Mouse (Mus musculus): ENCODE measurements at regions not wholly inside any gene's neighbourhood (a gene's known extent, or its start where the extent isn't known, plus 50 kb on each side); places are given as distances from the start of the nearest gene placed in this dataset.

DNA sequence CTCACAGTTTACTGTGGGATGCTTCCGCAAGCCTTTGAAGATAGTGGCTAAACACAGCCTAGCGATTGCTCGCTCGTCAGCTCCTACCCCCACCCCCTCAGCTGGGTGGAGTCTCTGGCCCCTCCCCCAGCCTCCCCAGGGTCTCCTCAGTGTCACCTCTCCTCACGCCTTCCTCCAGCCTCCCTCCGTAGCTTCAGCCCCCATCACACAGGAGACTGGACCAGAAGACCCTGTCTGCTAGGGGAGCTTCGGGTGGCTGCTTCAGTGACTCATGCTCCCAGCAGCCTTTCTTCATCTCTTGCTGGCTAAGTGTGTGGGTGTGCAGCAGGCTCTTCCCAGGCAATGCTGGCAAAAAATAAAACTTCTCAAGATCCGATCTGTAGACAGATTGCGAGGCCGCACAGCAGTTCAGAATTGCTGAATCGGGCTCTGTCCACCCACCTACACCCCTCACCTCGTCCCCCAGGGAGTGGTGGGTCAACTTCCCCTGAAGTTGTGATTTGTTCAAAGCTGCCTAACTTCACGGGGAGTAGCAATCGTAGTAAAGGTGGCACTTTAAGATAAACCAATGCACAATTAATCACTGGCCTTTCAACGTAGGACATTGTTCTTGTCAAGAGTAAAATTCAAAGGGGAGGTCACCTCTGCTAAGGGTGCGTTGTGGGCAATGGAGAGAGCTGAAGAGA is 61.2 kb upstream of the Ankrd28 start:
- peak; percentile 84 for DNase-seq (ENCODE audit: low read depth, low spot score)

DNA sequence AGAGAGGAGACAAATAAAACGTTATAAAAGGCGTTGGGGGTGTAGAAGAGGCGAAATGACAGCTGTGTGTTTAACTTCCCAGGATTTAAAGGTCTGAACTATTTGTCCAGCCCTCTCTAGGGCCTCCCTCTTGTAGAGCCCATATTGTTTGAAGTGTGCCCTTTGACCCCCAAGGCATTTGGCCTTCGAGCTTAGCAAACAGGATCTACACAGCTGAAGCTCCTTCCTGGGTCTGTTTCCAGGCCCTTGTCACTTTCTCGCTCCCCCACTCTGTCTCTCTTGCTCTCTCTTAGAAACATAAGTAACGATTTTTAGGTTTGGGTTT is 61.7 kb upstream of the Ankrd28 start:
- DNase-seq (ENCODE audit: low read depth, low spot score) = no peak

DNA sequence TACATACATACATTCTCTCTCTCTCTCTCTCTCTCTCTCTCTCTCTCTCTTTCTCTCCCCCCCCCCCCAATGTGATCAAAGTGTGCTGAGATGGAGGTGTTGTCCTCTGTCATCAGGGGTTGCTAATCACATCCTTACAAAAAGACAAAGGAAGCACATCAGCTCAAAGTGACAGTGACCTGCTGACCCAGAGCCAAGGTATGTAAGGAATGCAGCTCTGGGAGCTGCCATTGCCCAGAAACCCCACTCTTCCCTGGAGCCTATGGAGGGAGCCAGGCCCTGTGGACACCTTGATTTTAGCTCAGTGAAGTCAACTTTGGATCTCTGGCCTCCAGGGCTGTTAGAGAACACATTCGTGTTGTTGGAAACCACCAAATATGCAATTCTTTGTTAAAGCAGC is 66.0 kb upstream of the Ankrd28 start:
- DNase-seq (ENCODE audit: low read depth, low spot score) = no peak

DNA sequence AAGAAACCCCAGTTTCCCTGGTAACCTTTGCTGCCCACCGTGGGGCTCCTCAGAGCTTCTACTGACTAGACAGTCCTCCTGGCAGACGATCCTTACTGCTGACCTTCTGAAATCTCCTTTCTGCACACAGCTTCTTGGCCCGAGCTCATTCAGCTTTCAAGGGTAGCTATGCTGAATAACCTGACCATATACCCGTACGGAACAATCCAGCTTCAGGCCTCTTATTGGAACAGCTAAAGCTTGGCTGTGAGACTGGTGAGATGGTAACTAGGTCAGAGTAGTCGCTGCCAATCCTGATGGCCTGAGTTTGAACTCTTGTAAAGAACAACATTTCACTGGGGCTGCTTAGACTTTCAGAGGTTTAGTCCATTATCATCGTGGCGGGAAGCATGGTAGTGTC is 69.1 kb upstream of the Ankrd28 start:
- DNase-seq (ENCODE audit: low read depth, low spot score) = no peak

DNA sequence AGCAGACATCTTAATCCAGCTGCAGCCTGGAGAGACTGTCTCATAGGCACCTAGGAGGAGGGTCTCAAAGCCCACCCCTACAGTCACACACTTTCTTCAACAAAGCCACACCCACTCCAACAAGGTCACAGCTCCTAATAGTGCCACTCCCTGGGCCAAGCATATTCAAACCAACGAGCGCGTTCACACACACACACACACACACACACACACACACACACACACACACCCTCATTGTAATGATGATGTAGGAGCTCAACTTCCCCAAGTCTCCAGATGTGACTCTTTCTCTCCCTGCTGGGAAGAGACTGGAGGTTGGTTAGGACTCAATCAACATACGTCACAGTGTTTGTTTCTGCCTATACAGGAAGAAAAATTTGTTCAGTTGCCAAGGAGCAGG is 69.5 kb upstream of the Ankrd28 start:
- DNase-seq (ENCODE audit: low read depth, low spot score) = no peak

DNA sequence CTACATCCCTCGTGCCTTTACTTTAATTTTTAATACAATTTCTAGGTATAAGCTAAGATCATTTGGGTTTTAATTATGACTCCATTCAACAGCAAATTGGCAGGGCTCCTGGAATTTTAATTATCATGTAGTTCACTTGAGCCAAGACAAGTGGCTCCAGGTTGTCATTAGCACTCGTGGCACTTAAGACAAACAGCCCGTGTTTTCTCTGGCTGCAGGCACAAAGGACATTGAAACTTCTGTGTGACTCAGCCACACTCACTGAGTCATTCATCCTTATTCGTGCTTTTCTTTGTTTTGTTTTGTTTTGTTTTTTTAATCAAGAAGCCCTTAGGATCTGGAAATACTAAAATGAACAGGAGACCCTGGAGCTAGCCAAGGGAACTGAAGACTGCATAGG is 71.5 kb upstream of the Ankrd28 start:
- DNase-seq (ENCODE audit: low read depth, low spot score) = no peak

DNA sequence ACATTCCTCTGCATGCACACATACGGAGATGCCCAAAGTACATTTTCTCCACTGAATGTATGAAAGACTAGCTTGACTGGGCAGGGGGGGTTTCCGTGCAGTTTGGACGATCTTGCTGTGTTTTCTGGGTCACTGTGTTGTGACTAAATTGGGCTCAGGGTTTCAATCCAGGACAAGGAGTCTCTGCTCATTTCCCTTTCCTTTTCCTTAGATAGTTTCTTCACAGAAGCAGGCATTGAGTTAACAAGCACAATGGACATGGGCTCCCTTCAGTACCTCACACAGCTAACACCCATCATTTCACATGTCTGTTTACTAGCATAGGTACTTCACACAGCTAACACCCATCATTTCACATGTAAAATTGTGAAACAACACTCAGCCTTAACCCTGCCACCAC is 73.2 kb upstream of the Ankrd28 start:
- no peak for DNase-seq (ENCODE audit: low read depth, low spot score)

DNA sequence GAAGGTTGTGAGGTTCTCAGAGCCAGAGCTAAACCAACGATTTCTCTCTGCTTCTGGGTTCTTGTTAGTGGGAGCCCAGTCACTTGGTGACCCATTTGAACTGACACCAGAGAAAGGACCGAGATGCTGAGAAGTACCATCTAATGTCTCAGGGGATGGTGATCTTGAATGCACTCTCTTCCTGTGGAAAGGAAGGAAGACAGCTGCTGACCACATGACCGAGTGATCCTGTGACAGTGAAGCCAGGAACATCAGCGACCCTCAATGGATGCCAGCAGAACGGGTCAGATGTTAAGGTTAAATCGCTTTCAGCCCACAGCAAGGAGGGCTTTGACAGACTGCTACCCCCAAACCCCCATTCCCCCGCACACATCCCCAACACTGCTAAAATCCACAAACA is 78.1 kb upstream of the Ankrd28 start:
- no peak for DNase-seq (ENCODE audit: low read depth, low spot score)

DNA sequence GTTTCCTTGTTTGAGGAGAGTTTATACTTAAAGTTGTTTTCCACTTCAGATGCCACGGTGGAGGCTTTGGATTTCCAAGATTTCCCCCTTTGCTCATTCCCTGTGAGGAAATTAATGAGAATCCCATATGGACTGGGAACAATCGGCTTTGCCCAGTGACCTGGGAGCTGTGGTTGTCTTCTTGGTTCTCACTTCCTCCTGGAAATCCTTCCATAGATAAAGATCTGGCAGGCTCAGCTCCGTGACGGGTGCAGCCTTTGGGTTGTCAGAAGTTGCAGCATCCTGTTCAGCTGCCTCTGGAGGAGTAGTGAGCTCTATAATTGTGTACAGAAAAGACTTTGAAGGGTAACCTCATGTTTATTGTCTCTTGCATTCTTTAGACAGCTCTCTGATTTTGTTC is 78.8 kb upstream of the Ankrd28 start:
- DNase-seq (ENCODE audit: low read depth, low spot score) = no peak

DNA sequence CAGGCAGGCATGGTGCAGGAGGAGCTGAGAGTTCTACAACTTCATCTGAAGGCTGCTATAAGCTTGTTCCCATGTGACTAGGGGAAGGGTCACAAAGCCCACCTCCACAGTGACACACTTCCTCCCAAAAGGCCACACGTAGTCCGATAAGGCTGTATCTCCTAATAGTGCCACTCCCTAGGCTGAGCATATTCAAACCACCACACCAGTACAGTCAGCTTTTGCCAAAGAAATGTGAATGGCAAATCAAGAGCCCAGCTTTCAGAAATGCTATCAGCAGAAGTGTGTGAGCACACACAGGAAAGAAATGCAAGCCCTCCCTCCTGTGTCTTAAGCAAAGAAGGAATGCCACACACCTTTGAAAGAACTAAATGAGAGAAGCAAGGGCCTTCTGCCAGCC is 80.4 kb upstream of the Ankrd28 start:
- no peak for DNase-seq (ENCODE audit: low read depth, low spot score)

DNA sequence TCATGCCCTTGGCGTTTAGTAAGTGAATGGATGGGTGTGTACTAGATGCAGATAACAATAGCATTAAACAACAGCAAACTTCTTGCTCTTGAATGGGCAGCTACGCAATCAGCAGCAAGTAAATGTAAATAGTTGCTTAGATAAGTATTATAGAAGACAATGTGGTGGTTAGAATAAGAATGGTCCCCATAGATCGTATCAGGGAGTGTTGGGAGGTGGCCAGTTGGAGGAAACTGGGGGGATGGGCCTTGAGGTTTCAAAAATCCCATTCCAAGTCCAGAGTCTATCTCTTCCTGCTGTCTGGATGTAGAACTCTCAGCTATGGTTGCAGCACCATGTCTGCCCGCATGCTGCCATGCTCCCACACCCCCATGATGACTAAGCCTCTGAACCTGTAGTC is 88.0 kb upstream of the Ankrd28 start:
- no peak for DNase-seq (ENCODE audit: low read depth, low spot score)

DNA sequence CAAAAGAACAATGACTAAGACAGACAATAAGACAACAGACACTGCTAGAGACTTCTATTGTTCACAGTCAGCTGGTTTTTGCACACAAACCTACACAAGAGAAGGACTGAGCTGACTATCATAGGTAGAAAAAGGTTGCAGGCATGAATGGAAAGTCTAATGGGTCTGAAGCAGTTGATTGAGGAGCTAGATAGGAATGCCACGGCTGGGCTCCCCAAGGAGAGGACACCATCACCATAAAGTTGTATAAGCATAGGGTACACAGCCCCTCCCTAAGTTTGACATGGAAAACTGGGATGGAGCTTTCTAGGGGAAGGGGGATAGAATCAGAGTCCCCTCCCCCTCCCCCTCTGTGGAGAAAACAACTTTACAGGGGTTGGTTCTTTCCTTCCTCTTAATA is 88.5 kb upstream of the Ankrd28 start:
- no peak for DNase-seq (ENCODE audit: low read depth, low spot score)

DNA sequence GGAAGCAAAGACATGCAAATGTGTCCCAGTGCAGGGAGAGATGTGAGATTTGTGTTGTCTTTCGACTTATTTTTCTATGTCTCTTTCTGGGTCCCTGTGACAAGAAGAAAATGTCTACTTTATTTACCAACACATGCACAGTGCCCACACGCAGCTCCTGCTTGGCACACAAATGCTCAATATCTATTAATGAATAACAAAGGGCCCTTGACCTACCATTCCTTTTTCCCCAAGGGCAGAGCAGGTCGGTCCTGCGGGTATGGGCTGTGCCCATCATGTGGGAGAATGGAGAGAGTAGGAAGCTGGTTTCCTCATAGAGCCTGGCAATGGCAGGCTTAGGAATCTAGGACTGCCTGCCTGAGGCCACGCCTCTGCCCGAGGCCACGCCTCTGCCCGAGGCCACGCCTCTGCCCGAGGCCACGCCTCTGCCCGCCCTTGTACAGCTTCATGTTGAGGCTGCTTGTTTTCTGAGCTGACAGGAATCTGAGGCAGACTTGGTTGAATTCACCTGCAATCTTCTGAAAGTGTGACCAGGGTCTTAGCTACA is 98.8 kb upstream of the Ankrd28 start:
- DNase-seq (ENCODE audit: low read depth, low spot score) = no peak

DNA sequence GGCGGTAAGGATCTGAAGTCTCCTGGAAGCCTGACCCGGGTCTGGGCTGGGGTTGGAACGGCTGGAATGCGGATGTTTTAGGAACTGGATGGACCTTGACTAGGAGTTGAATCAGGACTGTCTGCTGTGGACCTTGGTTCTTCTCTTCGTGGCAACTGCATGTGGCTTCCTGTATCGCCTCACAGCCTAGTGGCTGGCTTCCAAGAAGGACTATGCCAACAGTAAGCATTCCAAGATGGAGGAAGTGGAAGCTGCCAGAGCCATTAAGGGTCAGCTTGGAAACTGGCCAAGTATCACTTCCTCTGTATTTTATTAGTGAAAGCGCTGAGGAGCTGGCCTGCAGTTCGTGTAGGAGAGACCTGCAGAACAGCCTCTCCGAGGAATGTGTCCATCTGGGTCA is 98.4 kb upstream of the Galnt15 start:
- DNase-seq (ENCODE audit: low read depth, low spot score) = peak; percentile 22

DNA sequence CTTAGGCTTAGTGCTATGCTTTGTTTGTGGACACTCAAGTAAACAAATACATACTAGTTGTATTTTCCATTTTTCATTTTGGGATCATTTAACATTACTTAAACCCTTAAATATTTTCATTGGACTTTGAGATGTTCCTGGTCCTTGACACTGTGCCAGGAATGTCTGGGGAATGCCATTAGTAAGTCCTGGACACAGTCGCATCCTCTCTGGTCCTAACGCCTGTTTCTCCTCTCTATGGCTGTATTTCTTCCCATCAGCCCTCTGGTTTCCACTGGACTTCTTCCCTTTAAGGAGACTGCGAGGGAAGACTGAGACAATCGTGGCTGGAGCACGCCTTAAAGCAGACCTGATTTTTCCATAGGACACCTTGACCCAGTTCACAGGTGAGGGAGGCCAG is 96.8 kb upstream of the Galnt15 start:
- DNase-seq (ENCODE audit: low read depth, low spot score) = no peak

DNA sequence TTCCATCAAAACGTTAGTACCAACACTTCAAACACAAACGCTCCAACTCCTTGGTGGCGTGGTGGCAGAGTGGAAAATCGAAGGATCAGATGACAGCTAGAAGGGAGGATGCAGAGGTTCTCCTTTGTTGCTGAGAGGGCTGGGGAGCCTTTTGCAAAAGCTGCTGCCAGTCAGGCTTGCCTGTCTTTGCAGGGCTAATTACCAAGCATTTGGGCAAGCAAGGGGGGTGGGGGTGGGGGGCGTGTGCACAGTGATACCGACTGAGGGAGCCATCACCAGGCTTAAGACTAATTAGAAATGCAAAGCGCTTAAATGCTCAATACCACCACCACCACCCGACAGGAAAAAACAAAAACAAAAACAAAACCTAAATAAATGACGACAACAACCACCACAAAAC is 95.3 kb upstream of the Galnt15 start:
- no peak for DNase-seq (ENCODE audit: low read depth, low spot score)

DNA sequence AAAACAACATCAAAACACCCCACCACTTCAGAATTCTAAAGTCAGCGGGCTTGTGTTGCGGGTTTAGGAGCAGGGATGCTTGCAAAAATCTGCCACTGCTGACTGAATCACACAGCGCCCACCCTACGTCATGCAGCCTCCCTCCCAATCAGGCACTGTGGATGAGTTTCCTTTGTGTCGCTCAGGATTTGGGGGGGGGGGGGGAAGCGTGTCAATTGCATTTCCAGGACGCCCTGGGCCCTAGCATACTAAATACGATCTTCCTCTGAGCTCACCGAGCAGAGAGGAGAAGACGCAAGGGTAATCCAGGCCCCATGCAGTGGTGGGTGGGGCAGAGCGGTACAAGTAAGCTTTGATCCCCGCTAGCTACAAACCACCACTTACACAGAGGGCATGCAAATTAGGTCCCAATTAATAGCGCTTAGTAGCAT is 94.9 kb upstream of the Galnt15 start:
- DNase-seq (ENCODE audit: low read depth, low spot score) = peak; percentile 48

DNA sequence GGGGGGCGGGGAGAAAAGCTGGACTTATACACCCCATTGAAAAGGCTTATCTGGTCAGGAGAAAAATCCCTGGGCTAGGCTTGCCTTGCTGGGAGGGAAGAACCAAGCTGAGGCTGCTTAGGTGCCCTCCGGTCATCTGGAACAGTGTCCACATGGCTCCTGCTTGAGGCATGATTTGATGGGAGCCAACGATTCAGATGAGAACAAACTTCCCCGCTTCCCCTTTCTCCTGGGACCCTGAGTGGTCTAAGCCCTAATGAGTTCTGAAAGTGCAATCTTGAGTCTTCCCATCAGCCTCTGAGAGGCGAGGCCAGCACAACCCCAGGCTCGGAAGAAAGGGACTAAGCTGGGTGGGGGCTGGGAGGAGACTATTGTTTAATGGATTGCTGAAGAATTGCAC is 94.5 kb upstream of the Galnt15 start:
- no peak for DNase-seq (ENCODE audit: low read depth, low spot score)

DNA sequence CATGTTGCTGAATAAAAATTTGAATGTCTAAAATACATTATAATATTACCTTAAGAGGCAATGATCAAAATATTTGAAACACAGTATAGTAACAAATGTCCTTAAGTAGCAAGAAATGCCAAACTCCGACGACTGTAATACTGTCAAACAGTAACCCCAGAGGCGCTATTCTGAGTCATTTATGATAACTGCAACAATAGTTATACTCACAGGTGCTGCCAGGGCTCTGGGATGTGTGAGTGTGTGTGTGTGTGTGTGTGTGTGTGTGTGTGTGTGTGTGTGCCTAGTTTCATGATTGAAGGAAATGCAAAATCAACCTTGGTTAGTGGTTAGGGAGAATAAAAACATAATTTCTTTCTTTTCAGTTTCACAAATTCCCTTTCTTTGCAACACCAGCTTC is 94.0 kb upstream of the Galnt15 start:
- no peak for DNase-seq (ENCODE audit: low read depth, low spot score)

DNA sequence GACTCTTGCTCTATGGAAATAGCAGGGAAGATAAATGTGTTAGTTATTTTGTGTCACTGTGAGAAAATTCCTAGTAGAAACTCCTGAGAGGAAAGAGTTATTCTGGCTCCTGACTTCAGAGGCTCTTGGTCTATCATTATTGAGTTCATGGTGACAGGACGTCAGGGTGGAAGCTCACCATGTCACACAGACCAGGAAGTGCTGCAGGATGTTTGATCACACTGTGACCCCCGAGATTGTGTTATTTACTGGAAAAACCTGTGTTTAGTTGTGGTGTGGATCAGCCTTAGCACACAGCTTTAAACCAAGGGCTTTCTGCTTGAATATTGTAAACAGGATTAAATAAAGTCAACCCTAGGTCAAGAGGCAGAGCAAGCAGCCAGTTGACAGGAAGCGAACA is 93.4 kb upstream of the Galnt15 start:
- no peak for DNase-seq (ENCODE audit: low read depth, low spot score)

DNA sequence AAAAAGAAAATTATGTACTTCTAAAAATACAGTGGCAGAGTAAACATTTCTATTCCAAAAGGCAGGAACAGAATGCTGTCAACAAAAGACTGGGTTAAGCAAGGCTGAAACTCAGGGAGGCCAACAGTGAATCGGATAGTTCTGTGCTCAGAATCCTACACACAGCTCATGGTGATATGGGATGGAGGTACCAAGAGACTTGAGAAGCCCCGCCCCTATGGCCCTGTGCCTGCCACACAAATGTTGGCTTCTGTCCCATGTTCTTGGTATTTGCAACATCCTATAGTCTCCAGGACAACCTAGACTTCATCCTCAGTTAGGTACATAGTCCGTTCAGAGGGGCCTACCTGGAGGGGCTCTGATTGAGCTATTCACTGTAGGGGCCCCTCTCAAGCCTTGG is 92.2 kb upstream of the Galnt15 start:
- no peak for DNase-seq (ENCODE audit: low read depth, low spot score)

DNA sequence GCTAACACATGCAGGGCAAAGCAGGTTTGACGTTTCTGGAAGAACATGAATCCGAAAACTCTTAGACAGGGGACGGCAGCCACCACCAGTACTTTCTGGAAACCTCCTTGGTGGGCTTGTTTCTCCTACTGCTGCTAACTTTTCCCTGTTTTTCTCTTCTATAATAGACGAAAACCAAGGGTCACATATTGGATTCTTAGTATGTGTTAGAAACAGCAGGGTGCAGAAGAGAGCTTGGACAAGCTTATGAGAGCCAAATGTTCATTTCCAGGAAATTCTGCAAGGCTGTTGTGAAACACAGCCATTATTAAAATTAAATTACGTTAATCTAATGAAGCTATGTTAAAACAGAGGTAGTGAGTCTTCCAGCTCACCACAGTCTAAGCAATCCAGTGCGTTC is 87.9 kb upstream of the Galnt15 start:
- no peak for DNase-seq (ENCODE audit: low read depth, low spot score)

DNA sequence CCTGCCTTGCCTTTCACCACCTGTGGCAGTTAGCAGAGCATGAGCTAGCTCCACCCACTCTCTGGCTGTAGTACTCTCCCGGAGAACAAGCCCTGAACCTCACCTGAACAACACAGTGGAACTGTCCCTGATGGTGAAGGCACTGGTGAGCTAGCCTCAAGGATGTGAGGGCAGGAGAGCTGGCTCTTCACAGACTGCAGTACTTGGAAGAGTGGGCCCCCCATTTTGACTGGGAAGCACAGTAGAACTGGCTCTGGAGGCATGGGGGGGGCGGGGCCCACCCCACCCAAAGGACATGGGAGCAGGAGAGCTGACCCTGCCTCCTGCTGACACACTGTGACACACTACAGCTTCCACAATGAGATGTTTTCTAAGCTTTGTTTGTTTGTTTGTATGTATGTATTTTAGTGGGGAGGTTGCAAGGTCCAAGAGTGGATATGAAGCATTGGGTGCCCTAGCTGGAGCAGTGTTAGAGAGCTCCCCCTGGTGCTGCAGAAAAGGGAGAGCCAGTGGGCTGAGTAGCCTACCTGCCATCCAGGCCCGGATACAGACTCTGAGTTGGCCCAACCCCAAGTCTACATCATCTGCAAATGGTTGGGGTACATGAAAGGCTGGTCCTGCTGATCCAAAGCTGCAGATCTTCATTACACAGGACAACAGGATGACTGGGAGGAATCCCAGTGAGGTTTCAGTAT is 86.4 kb upstream of the Galnt15 start:
- no peak for DNase-seq (ENCODE audit: low read depth, low spot score)

DNA sequence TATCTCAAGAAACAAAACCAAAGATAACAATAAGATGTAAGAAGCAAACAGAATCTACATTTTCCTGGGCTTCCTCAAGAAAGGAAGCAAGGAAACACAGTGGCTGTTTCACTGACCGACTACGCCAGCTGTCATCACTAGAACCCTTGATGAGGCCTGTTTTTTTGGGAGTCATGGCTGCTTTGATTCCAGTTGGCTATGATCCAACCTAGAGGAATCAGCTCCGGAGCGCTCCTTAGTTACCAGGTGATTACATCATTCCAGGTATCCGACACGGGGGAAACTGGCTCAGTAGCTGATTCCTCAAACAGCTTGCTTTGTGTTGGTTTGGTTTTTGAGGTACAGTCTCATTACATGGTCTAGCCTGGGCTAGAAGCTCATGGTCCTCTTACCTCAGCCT is 84.1 kb upstream of the Galnt15 start:
- DNase-seq (ENCODE audit: low read depth, low spot score) = no peak
